Mouse (Mus musculus) common myeloid progenitor, adult 5-6 weeks (primary cell): ENCODE measurements at regions not wholly inside any gene's neighbourhood (a gene's known extent, or its start where the extent isn't known, plus 50 kb on each side); places are given as distances from the start of the nearest gene placed in this dataset.

ENCODE experiments used
- ATAC-seq: replicated peaks from 2 replicates; pipeline ENCODE4 v1.8.0; 2016; ENCODE audit warnings: low read depth, mild to moderate bottlenecking, moderate TSS enrichment, inconsistent platforms; ENCODE audit not compliant: poor library complexity, severe bottlenecking

GRCm38 (mm10) chr1:142006316-142006715, 1634.1 kb upstream of the B3galt2 start:
- ATAC-seq, result no peak

GRCm38 (mm10) chr1:142042751-142043150, 1597.7 kb upstream of the B3galt2 start:
- no peak for ATAC-seq

- no peak for ATAC-seq
Observed at GRCm38 (mm10) chr1:142055207-142055606, 1585.3 kb upstream of the B3galt2 start.
